Mouse (Mus musculus) layer of hippocampus, postnatal 36 days (tissue): ENCODE results near the gene Mrpl14. TPM values are rescaled to one million over a fixed set of nuclear protein-coding genes. Genes with fewer than 3 reads are reported as not detected.

Experiments used
- total RNA-seq, 2 experiments: library from RNA; stranded (reverse); gene quantifications; 2 replicates each; pipeline ENCODE4 v1.2.3; 2021

The Mrpl14 gene
- total RNA-seq, 2 experiments from 2014 or later: 39.5 to 43.9 TPM

Other genes starting within 250 kb of the Mrpl14 start
- 1 to 10 TPM; 3.9 to 4.4 TPM for gene Spats1, start 210.9 kb upstream of the Mrpl14 start, total RNA-seq
- 10 to 100 TPM; 22.7 to 25.4 TPM for gene Aars2, start 179.5 kb upstream of the Mrpl14 start, total RNA-seq
- gene Tcte1, start 162.9 kb upstream of the Mrpl14 start, total RNA-seq: under 1 TPM; 0.43 to 0.65 TPM
- gene Tmem151b, start 136.6 kb upstream of the Mrpl14 start, total RNA-seq: 100 to 1,000 TPM; 106 to 112 TPM
- gene Nfkbie, start 130.6 kb upstream of the Mrpl14 start, total RNA-seq: 1 to 10 TPM; 2.6 to 3.4 TPM
- 10 to 100 TPM; 28.2 to 29.4 TPM for gene Slc35b2, start 122.4 kb upstream of the Mrpl14 start, total RNA-seq
- gene Hsp90ab1, start 113.1 kb upstream of the Mrpl14 start, total RNA-seq: 1,000 to 10,000 TPM; 1,811 to 1,865 TPM
- gene Slc29a1, start 86.7 kb upstream of the Mrpl14 start, total RNA-seq: 10 to 100 TPM; 20.8 to 21.5 TPM
- gene Mymx, start 84.2 kb upstream of the Mrpl14 start, total RNA-seq: not detected
- 1 to 10 TPM in 1 of 2 experiments, under 1 TPM in 1; 0.22 to 1.4 TPM for gene Capn11, start 27.0 kb upstream of the Mrpl14 start, total RNA-seq
- 100 to 1,000 TPM; 171 to 180 TPM for gene Tmem63b, start 583 bp downstream of the Mrpl14 start, total RNA-seq
- not detected for gene 1600014C23Rik, start 47.5 kb downstream of the Mrpl14 start, total RNA-seq